Mouse (Mus musculus): Measurements from ENCODE around the gene Crybg2.

- no peak for TF ChIP-seq CTCF (IDR thresholded peaks at IDR 0.05; ENCODE audit: extremely low read depth, insufficient read depth, low read length)
- TF ChIP-seq POLR2A (IDR thresholded peaks at IDR 0.05; ENCODE audit: extremely low read depth, insufficient read depth, low read length), result no peak
These were observed 47.6 kb downstream of the Crybg2 start for GRCm38 (mm10) chr4:134108196-134108595.

Measured in cortical plate, adult 2 months (tissue).